Mouse (Mus musculus): ENCODE measurements at regions not wholly inside any gene's neighbourhood (a gene's known extent, or its start where the extent isn't known, plus 50 kb on each side); places are given as distances from the start of the nearest gene placed in this dataset.

- no peaks in the 10 kb centered on the region for H3K27me3 ChIP-seq (ENCODE audit: low read depth, poor library complexity, severe bottlenecking)
- H3K27ac ChIP-seq: no peak overlapping the region
- H3K36me3 ChIP-seq: no peaks in the 10 kb centered on the region
- no peaks in the 10 kb centered on the region for H3K9me3 ChIP-seq (replicated peaks)
- 56% methylated on average over 2 of the region's 2 CpGs for WGBS
- no peaks in the 10 kb centered on the region for H3K4me1 ChIP-seq
- no peak overlapping the region for H3K4me3 ChIP-seq
- DNase-seq (ENCODE audit: low spot score): no peak
Measured at GRCm38 (mm10) chr9:14143988-14144387, 130.9 kb upstream of the Sesn3 start.

- no peak for DNase-seq (ENCODE audit: low spot score)
- 84% methylated on average over 7 of the region's 7 CpGs for WGBS
- Histone ChIP-seq H3K4me1 (no peaks in the 10 kb centered on the region), H3K4me3 (no peak overlapping the region), H3K27ac (no peak overlapping the region), H3K36me3 (no peaks in the 10 kb centered on the region), H3K27me3 (ENCODE audit: low read depth, poor library complexity, severe bottlenecking) (no peaks in the 10 kb centered on the region), H3K9me3 (replicated peaks) (no peaks in the 10 kb centered on the region)
Measured at GRCm38 (mm10) chr9:14147088-14147487, 127.8 kb upstream of the Sesn3 start.

GRCm38 (mm10) chr9:14147731-14148130, 127.1 kb upstream of the Sesn3 start:
- H3K4me1 ChIP-seq: no peaks in the 10 kb centered on the region
- H3K27me3 ChIP-seq (ENCODE audit: low read depth, poor library complexity, severe bottlenecking): no peaks in the 10 kb centered on the region
- no peaks in the 10 kb centered on the region for H3K36me3 ChIP-seq
- H3K27ac ChIP-seq: no peak overlapping the region
- H3K9me3 ChIP-seq (replicated peaks): no peaks in the 10 kb centered on the region
- no peak for DNase-seq (ENCODE audit: low spot score)
- WGBS: 80% methylated on average over 4 of the region's 4 CpGs
- no peak overlapping the region for H3K4me3 ChIP-seq

- H3K27ac ChIP-seq: no peak overlapping the region
- 77% methylated on average over 9 of the region's 9 CpGs for WGBS
- H3K4me1 ChIP-seq: no peaks in the 10 kb centered on the region
- no peaks in the 10 kb centered on the region for H3K36me3 ChIP-seq
- H3K27me3 ChIP-seq (ENCODE audit: low read depth, poor library complexity, severe bottlenecking): no peaks in the 10 kb centered on the region
- DNase-seq (ENCODE audit: low spot score): no peak
- H3K9me3 ChIP-seq (replicated peaks): no peaks in the 10 kb centered on the region
- H3K4me3 ChIP-seq: no peak overlapping the region
Measured at GRCm38 (mm10) chr9:14150288-14150687, 124.6 kb upstream of the Sesn3 start.

GRCm38 (mm10) chr9:14156967-14157366, 117.9 kb upstream of the Sesn3 start:
- no peaks in the 10 kb centered on the region for H3K27me3 ChIP-seq (ENCODE audit: low read depth, poor library complexity, severe bottlenecking)
- 84% methylated on average over 1 of the region's 1 CpGs for WGBS
- H3K9me3 ChIP-seq (replicated peaks): no peaks in the 10 kb centered on the region
- H3K27ac ChIP-seq: no peak overlapping the region
- no peak for DNase-seq (ENCODE audit: low spot score)
- no peak overlapping the region for H3K4me3 ChIP-seq
- peaks cover 10% of the 10 kb centered on the region for H3K4me1 ChIP-seq
- no peaks in the 10 kb centered on the region for H3K36me3 ChIP-seq

GRCm38 (mm10) chr9:14158096-14158837, 116.6 kb upstream of the Sesn3 start:
- Histone ChIP-seq H3K27ac (peak overlapping the region; percentile 42; the same call in 1 of the 2 replicates), H3K36me3 (no peaks in the 10 kb centered on the region), H3K4me1 (peaks cover 10% of the 10 kb centered on the region), H3K27me3 (ENCODE audit: low read depth, poor library complexity, severe bottlenecking) (no peaks in the 10 kb centered on the region), H3K4me3 (no peak overlapping the region), H3K9me3 (replicated peaks) (no peaks in the 10 kb centered on the region)
- 40% methylated on average over 9 of the region's 9 CpGs for WGBS
- no peak for DNase-seq (ENCODE audit: low spot score)

GRCm38 (mm10) chr9:14160207-14160606, 114.7 kb upstream of the Sesn3 start:
- Histone ChIP-seq H3K4me1 (peaks cover 10% of the 10 kb centered on the region), H3K4me3 (no peak overlapping the region), H3K27me3 (ENCODE audit: low read depth, poor library complexity, severe bottlenecking) (no peaks in the 10 kb centered on the region), H3K36me3 (no peaks in the 10 kb centered on the region), H3K27ac (no peak overlapping the region), H3K9me3 (replicated peaks) (no peaks in the 10 kb centered on the region)
- DNase-seq (ENCODE audit: low spot score): no peak
- WGBS: 94% methylated on average over 1 of the region's 1 CpGs

GRCm38 (mm10) chr9:14171589-14172240, 103.2 kb upstream of the Sesn3 start:
- DNase-seq (ENCODE audit: low spot score): no peak
- Histone ChIP-seq H3K36me3 (no peaks in the 10 kb centered on the region), H3K4me3 (no peak overlapping the region), H3K9me3 (replicated peaks) (no peaks in the 10 kb centered on the region), H3K27ac (no peak overlapping the region), H3K27me3 (ENCODE audit: low read depth, poor library complexity, severe bottlenecking) (0 out of 2 replicates have a peak, but pooled peaks cover 13% of the 10 kb centered on the region), H3K4me1 (peaks cover 38% of the 10 kb centered on the region)
- WGBS: 71% methylated on average over 2 of the region's 2 CpGs

GRCm38 (mm10) chr9:14173631-14174323, 101.1 kb upstream of the Sesn3 start:
- Histone ChIP-seq H3K27ac (peak overlapping the region; percentile 77), H3K4me3 (peak overlapping the region; percentile 22; the same call in 1 of the 2 replicates), H3K9me3 (replicated peaks) (no peaks in the 10 kb centered on the region), H3K36me3 (no peaks in the 10 kb centered on the region), H3K27me3 (ENCODE audit: low read depth, poor library complexity, severe bottlenecking) (0 out of 2 replicates have a peak, but pooled peaks cover 13% of the 10 kb centered on the region), H3K4me1 (peaks cover 42% of the 10 kb centered on the region)
- 17% methylated on average over 11 of the region's 11 CpGs for WGBS
- peak; percentile 48 for DNase-seq (ENCODE audit: low spot score)

GRCm38 (mm10) chr9:14174324-14175040, 100.4 kb upstream of the Sesn3 start:
- 76% methylated on average over 3 of the region's 3 CpGs for WGBS
- Histone ChIP-seq H3K27me3 (ENCODE audit: low read depth, poor library complexity, severe bottlenecking) (0 out of 2 replicates have a peak, but pooled peaks cover 13% of the 10 kb centered on the region), H3K4me3 (no peak overlapping the region; the same call in 1 of the 2 replicates), H3K36me3 (no peaks in the 10 kb centered on the region), H3K27ac (peak overlapping the region; percentile 77), H3K9me3 (replicated peaks) (no peaks in the 10 kb centered on the region), H3K4me1 (peaks cover 42% of the 10 kb centered on the region)
- DNase-seq (ENCODE audit: low spot score): no peak

- peak overlapping the region; percentile 17; the same call in 1 of the 2 replicates for H3K4me3 ChIP-seq
- WGBS: 33% methylated on average over 11 of the region's 11 CpGs
- DNase-seq (ENCODE audit: low spot score): peak; percentile 65
- peaks cover 44% of the 10 kb centered on the region for H3K4me1 ChIP-seq
- H3K9me3 ChIP-seq (replicated peaks): no peaks in the 10 kb centered on the region
- H3K27ac ChIP-seq: peak overlapping the region; percentile 77
- 0 out of 2 replicates have a peak, but pooled peaks cover 13% of the 10 kb centered on the region for H3K27me3 ChIP-seq (ENCODE audit: low read depth, poor library complexity, severe bottlenecking)
- no peaks in the 10 kb centered on the region for H3K36me3 ChIP-seq
Measured at GRCm38 (mm10) chr9:14175041-14175881, 99.6 kb upstream of the Sesn3 start.

- H3K9me3 ChIP-seq (replicated peaks): no peaks in the 10 kb centered on the region
- DNase-seq (ENCODE audit: low spot score): no peak
- H3K27me3 ChIP-seq (ENCODE audit: low read depth, poor library complexity, severe bottlenecking): no peaks in the 10 kb centered on the region
- H3K36me3 ChIP-seq: no peaks in the 10 kb centered on the region
- no peak overlapping the region for H3K27ac ChIP-seq
- 97% methylated on average over 1 of the region's 1 CpGs for WGBS
- no peak overlapping the region for H3K4me3 ChIP-seq
- H3K4me1 ChIP-seq: peaks cover 53% of the 10 kb centered on the region
Measured at GRCm38 (mm10) chr9:14179777-14180176, 95.1 kb upstream of the Sesn3 start.

All from limb, embryonic 10.5 days (tissue).